Mouse (Mus musculus) kidney, postnatal 0 days (tissue): ENCODE results near the gene Kcnab3. TPM values are rescaled to one million over a fixed set of nuclear protein-coding genes. Genes with fewer than 3 reads are reported as not detected.
A peak's percentile ranks its signal among the peaks of the same experiment; 100 is the strongest.
"Not testable (repeated sequence)": the region's sequence is repeated elsewhere in the genome, so short reads cannot be mapped to it uniquely, and the experiment has no call there.

ENCODE experiments used
- ATAC-seq: fragments of 200-750 bp; cut with Nextera tagmentation; replicated peaks from 2 replicates; pipeline ENCODE4 v1.8.0; 2017; ENCODE audit warnings: low read depth, moderate number of reproducible peaks, moderate TSS enrichment, moderate library complexity; ENCODE audit not compliant: low FRiP score
- DNase-seq: peaks from one replicate; pipeline ENCODE4 v3.0.0-alpha.2; 2016; ENCODE audit warnings: low spot score
- H3K27ac ChIP-seq: fragments of 300-500 bp; sonication (generic); 2 replicates; pipeline ENCODE4 v1.5.1; 2014; ENCODE audit warnings: mild to moderate bottlenecking
- H3K27me3 ChIP-seq: fragments of 300-500 bp; sonication (generic); 2 replicates; pipeline ENCODE4 v1.6.1; 2014; ENCODE audit warnings: low read length, mixed read lengths; ENCODE audit not compliant: insufficient read depth
- H3K36me3 ChIP-seq: fragments of 300-500 bp; sonication (generic); 2 replicates; pipeline ENCODE4 v1.6.1; 2014; ENCODE audit warnings: low read length, mixed read lengths; ENCODE audit not compliant: insufficient read depth
- H3K4me1 ChIP-seq: fragments of 300-500 bp; sonication (generic); replicated peaks from 2 replicates; pipeline ENCODE4 v1.6.1; 2014; ENCODE audit warnings: antibody characterized with exemption, low read length, mixed read lengths; ENCODE audit not compliant: insufficient read depth
- H3K4me2 ChIP-seq: fragments of 300-500 bp; sonication (generic); 2 replicates; pipeline ENCODE4 v1.6.1; 2014; ENCODE audit warnings: mild to moderate bottlenecking, low read length, moderate library complexity, mixed read lengths
- H3K4me3 ChIP-seq: fragments of 300-500 bp; sonication (generic); replicated peaks from 2 replicates; pipeline ENCODE4 v1.5.1; 2014; ENCODE audit warnings: low read depth, low read length
- H3K9ac ChIP-seq: fragments of 300-500 bp; sonication (generic); 2 replicates; pipeline ENCODE4 v1.6.1; 2014; ENCODE audit warnings: low read depth, low read length
- H3K9me3 ChIP-seq: fragments of 300-500 bp; sonication (generic); replicated peaks from 2 replicates; pipeline ENCODE4 v1.6.1; 2016; ENCODE audit warnings: low read length, inconsistent platforms, mixed read lengths
- CTCF ChIP-seq: IDR thresholded peaks from 2 replicates; pipeline ENCODE4 v1.5.1; 2016; ENCODE audit warnings: antibody characterized with exemption, low read depth, mild to moderate bottlenecking, moderate library complexity
- WGBS: fragments of 180-500 bp; shearing (Covaris S2); extraction: QIAGEN DNeasy Blood & Tissue Kit; methylation state at CpG from one replicate; pipeline ENCODE4 v1.1.7; 2014; 5-methylcytosine and 5-hydroxymethylcytosine counted together
- polyA plus RNA-seq: library from polyadenylated mRNA; unstranded; fragments of >200 nt; fragmentation: Nextera tagmentation; extraction: Ambion mirVana; gene quantifications from 2 replicates; pipeline ENCODE4 v1.2.1, GENCODE M21; 2015

Kcnab3 gene
- polyA plus RNA-seq, 1 experiment from 2014 or later: 2.8 TPM

DNA sequence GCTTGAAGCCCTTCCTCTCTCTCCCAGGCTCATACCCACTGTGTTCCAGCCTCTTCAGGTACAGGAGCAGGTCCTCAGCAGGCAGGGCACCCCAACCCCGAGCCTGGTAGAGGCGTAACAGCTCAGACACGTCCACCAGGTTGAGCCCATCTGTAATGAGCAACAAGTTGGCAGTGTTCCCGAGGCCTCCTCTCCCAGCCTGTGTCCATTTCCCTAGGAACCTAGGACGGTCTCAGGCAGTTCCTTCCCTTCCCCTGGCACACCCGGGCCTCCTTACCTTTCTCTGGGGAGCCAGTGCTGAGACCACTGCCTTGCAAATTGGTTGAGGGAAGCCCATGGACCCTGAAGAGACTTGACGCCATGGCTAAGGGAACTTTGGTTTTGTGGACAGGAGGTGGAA is 23.2 kb upstream of the Kcnab3 start:
- H3K4me2 ChIP-seq: no peak overlapping the region
- TF ChIP-seq CTCF: no peak
- H3K27me3 ChIP-seq: no peaks in the 10 kb centered on the region
- no peaks in the 10 kb centered on the region for H3K4me1 ChIP-seq
- WGBS: 81% methylated on average over 7 of the region's 7 CpGs
- no peak overlapping the region for H3K9ac ChIP-seq
- ATAC-seq (no peak), DNase-seq (no peak)
- H3K36me3 ChIP-seq: peaks cover 16% of the 10 kb centered on the region; the same call in 1 of the 2 replicates
- H3K9me3 ChIP-seq: no peaks in the 10 kb centered on the region
- no peak overlapping the region for H3K27ac ChIP-seq
- no peak overlapping the region for H3K4me3 ChIP-seq

DNA sequence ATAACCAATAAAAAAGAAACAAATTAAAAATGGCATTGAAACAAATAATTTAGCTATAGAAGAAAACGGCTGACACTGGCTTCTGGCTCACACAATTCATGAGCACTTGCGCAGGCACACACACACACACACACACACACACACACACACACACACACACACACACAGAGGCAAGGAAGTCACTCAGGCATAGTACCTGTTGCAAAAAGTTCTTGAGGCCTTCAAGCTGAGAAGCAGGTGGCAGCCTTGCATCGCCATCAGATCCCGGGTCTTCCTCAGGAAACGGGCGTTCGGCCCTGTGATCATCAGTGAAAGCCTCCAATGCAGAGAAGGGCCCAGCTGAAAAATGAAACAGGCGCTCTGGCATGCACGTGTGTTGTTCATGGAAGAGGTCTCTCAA is 20.8 kb upstream of the Kcnab3 start:
- 76% methylated on average over 9 of the region's 9 CpGs for WGBS

DNA sequence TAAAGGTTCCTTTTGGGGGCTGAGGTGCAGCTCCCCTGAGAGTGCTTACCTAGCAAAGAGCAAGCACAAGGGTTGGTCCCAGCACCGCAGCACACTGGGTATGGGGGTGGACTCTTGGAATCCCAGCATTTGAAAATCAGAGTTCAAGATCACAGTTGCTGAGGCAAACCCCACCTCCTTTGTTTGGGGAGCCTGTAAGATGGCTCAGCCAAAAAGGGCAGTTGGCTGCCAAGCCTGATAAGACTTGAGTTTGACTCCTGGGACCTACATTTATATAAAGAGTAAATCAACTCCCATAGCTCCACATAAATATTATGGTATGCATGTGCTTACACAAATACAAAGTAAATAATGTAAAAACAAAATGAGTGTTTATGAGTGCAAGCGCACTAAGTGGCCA is 20.0 kb upstream of the Kcnab3 start:
- H3K9ac ChIP-seq: no peak overlapping the region
- H3K4me2 ChIP-seq: no peak overlapping the region
- H3K27ac ChIP-seq: no peak overlapping the region
- ATAC-seq: no peak
- DNase-seq: no peak
- TF ChIP-seq CTCF: no peak
- H3K36me3 ChIP-seq: peaks cover 34% of the 10 kb centered on the region
- H3K4me3 ChIP-seq: no peak overlapping the region
- no peaks in the 10 kb centered on the region for H3K27me3 ChIP-seq
- H3K9me3 ChIP-seq: no peaks in the 10 kb centered on the region
- H3K4me1 ChIP-seq: no peaks in the 10 kb centered on the region
- WGBS: 92% methylated on average over 2 of the region's 2 CpGs

More for the DNA sequence above, 20.8 kb upstream of the Kcnab3 start:
- no peak for ATAC-seq
- no peaks in the 10 kb centered on the region for H3K9me3 ChIP-seq
- H3K36me3 ChIP-seq: peaks cover 29% of the 10 kb centered on the region
- H3K27ac ChIP-seq: no peak overlapping the region
- H3K4me3 ChIP-seq: no peak overlapping the region
- no peaks in the 10 kb centered on the region for H3K4me1 ChIP-seq
- H3K27me3 ChIP-seq: no peaks in the 10 kb centered on the region
- H3K9ac ChIP-seq: no peak overlapping the region
- no peak for DNase-seq
- TF ChIP-seq CTCF: peak; percentile 13; the same call in 1 of the 2 replicates
- no peak overlapping the region for H3K4me2 ChIP-seq

DNA sequence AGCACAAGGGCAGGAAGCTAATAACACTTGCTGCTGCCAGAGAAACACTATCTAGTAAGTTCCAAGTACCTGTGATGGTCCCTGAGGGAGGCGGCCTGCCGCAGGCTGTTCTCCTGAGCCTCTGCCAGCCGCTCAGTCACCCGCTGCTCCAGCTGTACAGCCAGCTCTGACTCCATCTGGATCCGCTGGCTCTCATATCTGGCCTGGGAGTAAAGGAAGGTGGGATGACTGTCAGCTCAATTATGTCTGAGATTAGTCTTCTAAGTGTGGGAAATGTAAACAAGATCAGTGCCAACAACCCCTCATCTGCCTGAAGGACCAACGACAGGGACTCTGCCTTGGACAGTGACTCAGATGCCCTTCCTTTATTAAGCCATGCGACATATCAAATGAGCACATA is 14.8 kb upstream of the Kcnab3 start:
- H3K27me3 ChIP-seq: no peaks in the 10 kb centered on the region
- no peak overlapping the region for H3K9ac ChIP-seq
- WGBS: 76% methylated on average over 7 of the region's 7 CpGs
- DNase-seq (no peak), ATAC-seq (no peak)
- peaks cover 32% of the 10 kb centered on the region for H3K36me3 ChIP-seq
- H3K9me3 ChIP-seq: no peaks in the 10 kb centered on the region
- H3K27ac ChIP-seq: no peak overlapping the region
- no peak overlapping the region for H3K4me2 ChIP-seq
- no peak for TF ChIP-seq CTCF
- H3K4me1 ChIP-seq: no peaks in the 10 kb centered on the region
- H3K4me3 ChIP-seq: no peak overlapping the region

DNA sequence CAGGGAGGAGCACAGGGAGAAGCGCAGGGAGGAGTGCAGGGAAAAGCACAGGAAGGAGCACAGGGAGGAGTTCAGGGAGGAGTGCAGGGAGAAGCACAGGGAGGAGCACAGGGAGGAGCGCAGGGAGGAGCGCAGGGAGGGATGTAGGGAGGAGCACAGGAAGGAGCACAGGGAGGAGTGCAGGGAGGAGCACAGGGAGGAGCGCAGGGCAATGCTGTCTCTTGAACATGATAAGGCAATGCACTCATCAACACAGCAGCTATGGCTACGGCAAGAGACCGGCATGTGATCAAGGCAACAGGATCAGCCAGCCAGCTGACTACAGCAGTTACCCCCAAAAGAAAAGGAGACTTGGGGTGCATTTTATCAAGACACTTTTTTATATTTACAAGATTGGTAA is 9.7 kb upstream of the Kcnab3 start:
- DNase-seq (no peak), ATAC-seq (no peak)
- Histone ChIP-seq H3K4me2 (no peak overlapping the region), H3K4me3 (no peak overlapping the region), H3K9ac (no peak overlapping the region), H3K27ac (no peak overlapping the region), H3K27me3 (no peaks in the 10 kb centered on the region), H3K36me3 (peaks cover 15% of the 10 kb centered on the region; the same call in 1 of the 2 replicates), H3K9me3 (no peaks in the 10 kb centered on the region), H3K4me1 (no peaks in the 10 kb centered on the region)
- 96% methylated on average over 6 of the region's 6 CpGs for whole genome bisulfite sequencing
- TF ChIP-seq CTCF: no peak

DNA sequence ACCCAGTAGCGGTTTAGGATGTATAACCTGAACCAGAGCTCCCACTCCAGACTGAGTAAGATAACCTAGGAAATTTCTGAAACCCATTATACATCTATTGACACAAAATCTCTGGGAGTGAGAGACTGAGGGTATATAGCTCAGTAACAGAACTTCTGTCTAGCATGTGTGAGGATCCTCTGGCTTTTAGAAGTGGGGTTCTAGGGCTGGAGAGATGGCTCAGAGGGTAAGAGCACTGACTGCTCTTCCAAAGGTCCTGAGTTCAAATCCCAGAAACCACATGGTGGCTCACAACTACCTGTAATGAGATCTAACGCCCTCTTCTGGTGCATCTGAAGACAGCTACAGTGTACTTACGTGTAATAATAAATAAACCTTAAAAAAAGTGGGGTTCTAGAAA is 8.1 kb upstream of the Kcnab3 start:
- Histone ChIP-seq H3K4me1 (peaks cover 12% of the 10 kb centered on the region), H3K36me3 (peaks cover 15% of the 10 kb centered on the region; the same call in 1 of the 2 replicates)
- ATAC-seq, H3K27ac ChIP-seq, H3K4me3 ChIP-seq, H3K9me3 ChIP-seq, DNase-seq, H3K9ac ChIP-seq, H3K27me3 ChIP-seq, H3K4me2 ChIP-seq: not testable (repeated sequence)
- WGBS: 83% methylated on average over 3 of the region's 3 CpGs

DNA sequence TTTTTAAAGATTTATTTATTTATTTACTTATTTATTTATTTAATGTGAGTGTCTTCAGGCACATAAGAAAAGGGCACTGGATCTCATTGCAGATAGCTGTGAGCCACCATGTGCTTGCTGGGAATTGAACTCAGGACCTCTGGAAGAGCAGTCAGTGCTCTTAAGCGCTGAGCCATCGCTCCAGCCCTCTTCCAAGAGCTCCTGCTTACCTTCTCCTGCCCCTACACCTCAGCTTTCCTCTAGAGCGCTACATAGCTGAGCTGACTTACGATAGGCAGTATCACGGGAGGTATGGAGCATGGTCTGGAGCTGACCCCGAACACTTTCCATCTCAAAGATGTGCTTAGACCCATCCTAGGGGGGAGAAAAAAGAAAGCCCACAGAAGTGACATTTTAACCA is 4.5 kb upstream of the Kcnab3 start:
- no peak overlapping the region for H3K9ac ChIP-seq
- 0 out of 2 replicates have a peak overlapping the region, but pooled peaks have one; percentile 90 for H3K4me2 ChIP-seq
- WGBS: 93% methylated on average over 6 of the region's 6 CpGs

More for the DNA sequence above, 4.5 kb upstream of the Kcnab3 start:
- Histone ChIP-seq H3K9me3 (no peaks in the 10 kb centered on the region), H3K4me3 (no peak overlapping the region), H3K27ac (no peak overlapping the region), H3K36me3 (peaks cover 7% of the 10 kb centered on the region; the same call in 1 of the 2 replicates), H3K4me1 (peaks cover 23% of the 10 kb centered on the region), H3K27me3 (no peaks in the 10 kb centered on the region)
- no peak for TF ChIP-seq CTCF
- ATAC-seq (no peak), DNase-seq (no peak)
